Mouse (Mus musculus): Measurements from ENCODE around the gene Cpz.

DNA sequence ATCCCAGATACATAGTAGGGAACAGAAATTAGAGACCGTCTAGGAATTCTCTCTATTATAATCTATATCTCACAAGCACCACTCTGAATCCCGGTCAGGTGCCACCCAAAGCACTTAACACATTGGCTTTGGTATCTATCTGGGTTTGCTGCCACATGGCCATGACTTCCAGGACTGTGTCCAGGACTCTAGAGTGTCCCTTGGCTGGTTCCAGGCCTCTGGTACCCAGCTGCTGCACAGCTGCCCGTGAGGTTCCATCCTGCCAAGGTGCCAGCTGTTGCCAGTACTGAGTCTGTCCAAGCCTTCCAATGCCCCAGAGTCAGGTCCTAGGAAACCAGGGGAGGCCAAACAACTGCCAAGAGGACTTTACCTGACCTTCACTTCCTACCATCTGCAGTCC lies 12.5 kb upstream of the Cpz start:
- TF ChIP-seq CTCF (IDR thresholded peaks at IDR 0.05; ENCODE audit: low read depth, low read length), result no peak
- no peak for TF ChIP-seq GATA2 (IDR thresholded peaks at IDR 0.05; ENCODE audit: borderline replicate concordance, low read depth, low read length)
- no peak for TF ChIP-seq GATA1 (IDR thresholded peaks at IDR 0.05; ENCODE audit: borderline replicate concordance, low read length)
- no peak for TF ChIP-seq POLR2AphosphoS5 (IDR thresholded peaks at IDR 0.05; ENCODE audit: insufficient replicate concordance, low read depth, low read length)

Data from G1E (cell line).